Mouse (Mus musculus) heart, postnatal 0 days (tissue): ENCODE data around the gene Csnk2b. TPM values are rescaled to one million over a fixed set of nuclear protein-coding genes. Genes with fewer than 3 reads are reported as not detected.

Source experiments
- ATAC-seq: fragments of 200-750 bp; cut with Nextera tagmentation; 2 replicates; pipeline ENCODE4 v1.8.0; 2017; ENCODE audit warnings: low read depth, moderate number of reproducible peaks, moderate library complexity; ENCODE audit not compliant: insufficient read depth
- DNase-seq: peaks from one replicate; pipeline ENCODE4 v3.0.0-alpha.2; 2016; ENCODE audit warnings: low spot score
- H3K27ac ChIP-seq: fragments of 300-500 bp; sonication (generic); 2 replicates; pipeline ENCODE4 v1.5.1; 2014; ENCODE audit warnings: low read depth, mild to moderate bottlenecking
- H3K27me3 ChIP-seq: fragments of 300-500 bp; sonication (generic); 2 replicates; pipeline ENCODE4 v1.6.1; 2014; ENCODE audit warnings: low read length, mixed read lengths; ENCODE audit not compliant: control insufficient read depth, insufficient read depth
- H3K36me3 ChIP-seq: fragments of 300-500 bp; sonication (generic); replicated peaks from 2 replicates; pipeline ENCODE4 v1.6.1; 2014; ENCODE audit warnings: low read length, mixed read lengths; ENCODE audit not compliant: control insufficient read depth, insufficient read depth
- H3K4me1 ChIP-seq: fragments of 300-500 bp; sonication (generic); 2 replicates; pipeline ENCODE4 v1.6.1; 2014; ENCODE audit warnings: antibody characterized with exemption; ENCODE audit not compliant: control insufficient read depth, insufficient read depth
- H3K4me2 ChIP-seq: fragments of 300-500 bp; sonication (generic); 2 replicates; pipeline ENCODE4 v1.6.1; 2014; ENCODE audit warnings: low read depth, mild to moderate bottlenecking, low read length, moderate library complexity
- H3K4me3 ChIP-seq: fragments of 300-500 bp; sonication (generic); 2 replicates; pipeline ENCODE4 v1.5.1; 2014; ENCODE audit warnings: low read depth, low read length
- H3K9ac ChIP-seq: fragments of 300-500 bp; sonication (generic); replicated peaks from 2 replicates; pipeline ENCODE4 v1.6.1; 2014; ENCODE audit warnings: low read depth, low read length, mixed read lengths
- H3K9me3 ChIP-seq: fragments of 300-500 bp; sonication (generic); replicated peaks from 2 replicates; pipeline ENCODE4 v1.6.1; 2016; ENCODE audit warnings: low read length; ENCODE audit not compliant: control insufficient read depth
- CTCF ChIP-seq: IDR thresholded peaks from 2 replicates; pipeline ENCODE4 v1.5.1; 2016; ENCODE audit warnings: antibody characterized with exemption, control low read depth, low read depth
- EP300 ChIP-seq: IDR thresholded peaks from 2 replicates; pipeline ENCODE4 v1.6.1; 2016; ENCODE audit warnings: antibody characterized with exemption, low read depth
- WGBS: fragments of 180-500 bp; shearing (Covaris S2); extraction: QIAGEN DNeasy Blood & Tissue Kit; methylation state at CpG from one replicate; pipeline ENCODE4 v1.1.7; 2014; 5-methylcytosine and 5-hydroxymethylcytosine counted together
- polyA plus RNA-seq: library from polyadenylated mRNA; unstranded; fragments of >200 nt; fragmentation: Nextera tagmentation; extraction: Ambion mirVana; gene quantifications from 2 replicates; pipeline ENCODE4 v1.2.1, GENCODE M21; 2015
- total RNA-seq: library from RNA; depleted of rRNA; stranded (reverse); fragments of >200 nt; gene quantifications from 2 replicates; pipeline ENCODE4 v1.2.3, GENCODE M21; 2014; ENCODE audit warnings: low replicate concordance; rRNA removed

The Csnk2b gene
- total and polyA plus RNA-seq, 2 experiments from 2014 or later = 232 to 244 TPM

GRCm38 (mm10) chr17:35071454-35071853 lies 50.4 kb downstream of the Csnk2b start:
- 79% methylated on average over 9 of the region's 9 CpGs for WGBS
- no peak overlapping the region for H3K27ac ChIP-seq

GRCm38 (mm10) chr17:35070556-35071229 lies 51.2 kb downstream of the Csnk2b start:
- WGBS = 33% methylated on average over 6 of the region's 6 CpGs
- Histone ChIP-seq H3K4me1 (peaks cover under 1% of the 10 kb centered on the region; the same call in 1 of the 2 replicates), H3K27me3 (peaks cover 24% of the 10 kb centered on the region), H3K9me3 (no peaks in the 10 kb centered on the region), H3K27ac (peak overlapping the region; percentile 2; the same call in 1 of the 2 replicates), H3K36me3 (no peaks in the 10 kb centered on the region), H3K4me3 (no peak overlapping the region), H3K9ac (no peak overlapping the region), H3K4me2 (no peak overlapping the region)
- no peak for TF ChIP-seq EP300
- TF ChIP-seq CTCF = no peak
- ATAC-seq (no peak), DNase-seq (no peak)

More at GRCm38 (mm10) chr17:35071454-35071853, 50.4 kb downstream of the Csnk2b start:
- no peak for TF ChIP-seq EP300
- no peak for TF ChIP-seq CTCF
- no peak overlapping the region for H3K4me2 ChIP-seq
- H3K9me3 ChIP-seq = no peaks in the 10 kb centered on the region
- H3K4me3 ChIP-seq = no peak overlapping the region
- H3K27me3 ChIP-seq = peaks cover 17% of the 10 kb centered on the region
- DNase-seq (no peak), ATAC-seq (no peak)
- H3K9ac ChIP-seq = no peak overlapping the region
- no peaks in the 10 kb centered on the region for H3K36me3 ChIP-seq
- H3K4me1 ChIP-seq = no peaks in the 10 kb centered on the region

GRCm38 (mm10) chr17:35068213-35068914 lies 53.5 kb downstream of the Csnk2b start:
- H3K27me3 ChIP-seq = peaks cover 44% of the 10 kb centered on the region

More at GRCm38 (mm10) chr17:35068213-35068914, 53.5 kb downstream of the Csnk2b start:
- WGBS = 69% methylated on average over 17 of the region's 17 CpGs
- no peak for DNase-seq
- Histone ChIP-seq H3K36me3 (no peaks in the 10 kb centered on the region), H3K27ac (no peak overlapping the region), H3K4me3 (no peak overlapping the region), H3K9me3 (no peaks in the 10 kb centered on the region), H3K4me2 (no peak overlapping the region), H3K4me1 (peaks cover 10% of the 10 kb centered on the region), H3K9ac (no peak overlapping the region)
- no peak for ATAC-seq
- TF ChIP-seq CTCF (no peak), EP300 (no peak)

Other genes with a start within 250 kb of the Csnk2b start
Only the 30 nearest of the 42 such genes appear.
- 23.1 and 43.3 TPM in 2 replicates for gene Lsm2, start 140.2 kb downstream of the Csnk2b start, total RNA-seq
- 63.5 and 64.2 TPM in 2 replicates for gene Lsm2, start 140.2 kb downstream of the Csnk2b start, polyA plus RNA-seq
- gene Vars, start 121.1 kb downstream of the Csnk2b start, total RNA-seq = 61.5 and 92.0 TPM in 2 replicates
- gene Vars, start 121.1 kb downstream of the Csnk2b start, polyA plus RNA-seq = 20.4 and 21.7 TPM in 2 replicates
- gene Vwa7, start 105.5 kb downstream of the Csnk2b start, total RNA-seq = 0.77 and 0.92 TPM in 2 replicates
- gene Vwa7, start 105.5 kb downstream of the Csnk2b start, polyA plus RNA-seq = 0.43 and 0.63 TPM in 2 replicates
- 2.1 and 9.6 TPM in 2 replicates for gene Sapcd1, start 94.0 kb downstream of the Csnk2b start, total RNA-seq
- 0.77 and 1.2 TPM in 2 replicates for gene Sapcd1, start 94.0 kb downstream of the Csnk2b start, polyA plus RNA-seq
- 1.2 and 5.0 TPM in 2 replicates for gene Msh5, start 75.3 kb downstream of the Csnk2b start, total RNA-seq
- gene Msh5, start 75.3 kb downstream of the Csnk2b start, polyA plus RNA-seq = 1.4 and 1.7 TPM in 2 replicates
- 194 and 223 TPM in 2 replicates for gene Clic1, start 72.1 kb downstream of the Csnk2b start, total RNA-seq
- 203 and 205 TPM in 2 replicates for gene Clic1, start 72.1 kb downstream of the Csnk2b start, polyA plus RNA-seq
- 97.1 and 114 TPM in 2 replicates for gene Ddah2, start 63.0 kb downstream of the Csnk2b start, total RNA-seq
- gene Ddah2, start 63.0 kb downstream of the Csnk2b start, polyA plus RNA-seq = 128 and 130 TPM in 2 replicates
- not detected in 2 replicates for gene Ly6g6c, start 56.7 kb downstream of the Csnk2b start, total RNA-seq
- not detected in 2 replicates for gene Ly6g6c, start 56.7 kb downstream of the Csnk2b start, polyA plus RNA-seq
- gene Mpig6b, start 55.9 kb downstream of the Csnk2b start, total RNA-seq = 0.15 TPM in 1 of 2 replicates, not detected in the other
- 0.15 and 0.16 TPM in 2 replicates for gene Mpig6b, start 55.9 kb downstream of the Csnk2b start, polyA plus RNA-seq
- 1.6 TPM in 1 of 2 replicates, not detected in the other for gene Ly6g6e, start 45.2 kb downstream of the Csnk2b start, total RNA-seq
- gene Ly6g6e, start 45.2 kb downstream of the Csnk2b start, polyA plus RNA-seq = 0.22 and 0.32 TPM in 2 replicates
- 3.8 TPM in 1 of 2 replicates, not detected in the other for gene Ly6g6d, start 44.0 kb downstream of the Csnk2b start, total RNA-seq
- 3.0 and 3.3 TPM in 2 replicates for gene Ly6g6d, start 44.0 kb downstream of the Csnk2b start, polyA plus RNA-seq
- not detected in 2 replicates for gene Ly6g6f, start 36.4 kb downstream of the Csnk2b start, total RNA-seq
- gene Ly6g6f, start 36.4 kb downstream of the Csnk2b start, polyA plus RNA-seq = 0.10 TPM in 1 of 2 replicates, not detected in the other
- gene Abhd16a, start 32.8 kb downstream of the Csnk2b start, total RNA-seq = 74.3 and 131 TPM in 2 replicates
- gene Abhd16a, start 32.8 kb downstream of the Csnk2b start, polyA plus RNA-seq = 73.2 and 74.1 TPM in 2 replicates
- not detected in 2 replicates for gene Ly6g5c, start 13.8 kb downstream of the Csnk2b start, total RNA-seq
- gene Ly6g5c, start 13.8 kb downstream of the Csnk2b start, polyA plus RNA-seq = 0.25 and 0.26 TPM in 2 replicates
- 0.97 TPM in 1 of 2 replicates, not detected in the other for gene Ly6g5b, start 6.6 kb downstream of the Csnk2b start, total RNA-seq
- 0.30 TPM in 1 of 2 replicates, not detected in the other for gene Ly6g5b, start 6.6 kb downstream of the Csnk2b start, polyA plus RNA-seq
- gene Gpank1, start 598 bp downstream of the Csnk2b start, total RNA-seq = 4.2 and 24.1 TPM in 2 replicates
- 9.1 and 9.6 TPM in 2 replicates for gene Gpank1, start 598 bp downstream of the Csnk2b start, polyA plus RNA-seq
- gene D17H6S53E, start 4.3 kb upstream of the Csnk2b start, total RNA-seq = 22.3 and 135 TPM in 2 replicates
- 16.4 and 17.3 TPM in 2 replicates for gene D17H6S53E, start 4.3 kb upstream of the Csnk2b start, polyA plus RNA-seq
- not detected in 2 replicates for gene Apom, start 10.0 kb upstream of the Csnk2b start, total RNA-seq
- gene Apom, start 10.0 kb upstream of the Csnk2b start, polyA plus RNA-seq = 0.11 TPM in 2 replicates
- gene Bag6, start 13.1 kb upstream of the Csnk2b start, total RNA-seq = 188 and 235 TPM in 2 replicates
- 35.6 and 37.7 TPM in 2 replicates for gene Bag6, start 13.1 kb upstream of the Csnk2b start, polyA plus RNA-seq
- 99.2 and 120 TPM in 2 replicates for gene Prrc2a, start 42.8 kb upstream of the Csnk2b start, total RNA-seq
- 56.6 and 60.7 TPM in 2 replicates for gene Prrc2a, start 42.8 kb upstream of the Csnk2b start, polyA plus RNA-seq
- gene Aif1, start 54.0 kb upstream of the Csnk2b start, total RNA-seq = 1.8 TPM in 1 of 2 replicates, not detected in the other
- 6.5 and 7.5 TPM in 2 replicates for gene Aif1, start 54.0 kb upstream of the Csnk2b start, polyA plus RNA-seq
- gene Lst1, start 66.4 kb upstream of the Csnk2b start, total RNA-seq = 6.6 and 52.7 TPM in 2 replicates
- 7.0 and 9.7 TPM in 2 replicates for gene Lst1, start 66.4 kb upstream of the Csnk2b start, polyA plus RNA-seq
- 0.27 and 1.0 TPM in 2 replicates for gene Ltb, start 72.4 kb upstream of the Csnk2b start, total RNA-seq
- gene Ltb, start 72.4 kb upstream of the Csnk2b start, polyA plus RNA-seq = 0.33 and 0.48 TPM in 2 replicates
- gene Tnf, start 80.0 kb upstream of the Csnk2b start, total RNA-seq = 0.53 TPM in 1 of 2 replicates, not detected in the other
- gene Tnf, start 80.0 kb upstream of the Csnk2b start, polyA plus RNA-seq = 0.12 and 0.21 TPM in 2 replicates
- not detected in 2 replicates for gene Lta, start 83.3 kb upstream of the Csnk2b start, total RNA-seq
- not detected in 2 replicates for gene Lta, start 83.3 kb upstream of the Csnk2b start, polyA plus RNA-seq
- gene Gm16181, start 98.8 kb upstream of the Csnk2b start, total RNA-seq = 0.93 TPM in 1 of 2 replicates, not detected in the other
- 0.81 and 0.87 TPM in 2 replicates for gene Gm16181, start 98.8 kb upstream of the Csnk2b start, polyA plus RNA-seq
- 3.2 and 3.7 TPM in 2 replicates for gene Atp6v1g2, start 111.6 kb upstream of the Csnk2b start, total RNA-seq
- 10.6 and 10.7 TPM in 2 replicates for gene Atp6v1g2, start 111.6 kb upstream of the Csnk2b start, polyA plus RNA-seq
- 14.3 and 33.4 TPM in 2 replicates for gene Nfkbil1, start 113.7 kb upstream of the Csnk2b start, total RNA-seq
- gene Nfkbil1, start 113.7 kb upstream of the Csnk2b start, polyA plus RNA-seq = 6.7 and 7.0 TPM in 2 replicates
- 148 and 162 TPM in 2 replicates for gene Ddx39b, start 119.7 kb upstream of the Csnk2b start, total RNA-seq
- 131 TPM in 2 replicates for gene Ddx39b, start 119.7 kb upstream of the Csnk2b start, polyA plus RNA-seq
- 65.4 and 104 TPM in 2 replicates for gene H2-D1, start 140.7 kb upstream of the Csnk2b start, total RNA-seq
- gene H2-D1, start 140.7 kb upstream of the Csnk2b start, polyA plus RNA-seq = 105 and 113 TPM in 2 replicates